Mouse (Mus musculus): ENCODE results near the gene Gm17359. TPM values are rescaled to one million over a fixed set of nuclear protein-coding genes. Genes with fewer than 3 reads are reported as not detected.
A peak's percentile ranks its signal among the peaks of the same experiment; 100 is the strongest.

Gene Gm17359
- total and polyA plus RNA-seq, 3 experiments = not detected

- Histone ChIP-seq H3K9me3 (replicated peaks) (no peaks in the 10 kb centered on the region), H3K4me3 (ENCODE audit: low read depth, low read length) (no peak overlapping the region), H3K4me1 (ENCODE audit: insufficient read depth, low read depth, low read length) (peaks cover 22% of the 10 kb centered on the region; the same call in 1 of the 2 replicates), H3K27me3 (ENCODE audit: insufficient read depth, low read length) (no peaks in the 10 kb centered on the region), H3K36me3 (replicated peaks) (peaks cover 93% of the 10 kb centered on the region)
- no peak for TF ChIP-seq GATA1 (IDR thresholded peaks at IDR 0.05; ENCODE audit: borderline replicate concordance, low read length)
- TF ChIP-seq POLR2AphosphoS5 (IDR thresholded peaks at IDR 0.05; ENCODE audit: insufficient replicate concordance, low read depth, low read length) = no peak
- TF ChIP-seq TAL1 (conservative IDR thresholded peaks at IDR 0.05; ENCODE audit: low read depth, low read length) = no peak
- TF ChIP-seq GATA2 (IDR thresholded peaks at IDR 0.05; ENCODE audit: borderline replicate concordance, low read depth, low read length) = no peak
- TF ChIP-seq CTCF (IDR thresholded peaks at IDR 0.05; ENCODE audit: low read depth, low read length) = no peak
- ATAC-seq (ENCODE audit: extremely low read depth, insufficient number of reproducible peaks, low FRiP score, poor library complexity, severe bottlenecking) (no peak), DNase-seq (ENCODE audit: low spot score) (no peak)
Observed at GRCm38 (mm10) chr3:79472362-79472761, 135.9 kb downstream of the Gm17359 start.

GRCm38 (mm10) chr3:79474911-79475310 is 138.4 kb downstream of the Gm17359 start:
- no peak for ATAC-seq (ENCODE audit: extremely low read depth, insufficient number of reproducible peaks, low FRiP score, poor library complexity, severe bottlenecking)
- no peak for DNase-seq (ENCODE audit: low spot score)
- Histone ChIP-seq H3K4me1 (ENCODE audit: insufficient read depth, low read depth, low read length) (peaks cover 38% of the 10 kb centered on the region), H3K9me3 (replicated peaks) (no peaks in the 10 kb centered on the region), H3K36me3 (replicated peaks) (peaks cover 90% of the 10 kb centered on the region), H3K4me3 (ENCODE audit: low read depth, low read length) (no peak overlapping the region), H3K27me3 (ENCODE audit: insufficient read depth, low read length) (no peaks in the 10 kb centered on the region)
- no peak for TF ChIP-seq GATA2 (IDR thresholded peaks at IDR 0.05; ENCODE audit: borderline replicate concordance, low read depth, low read length)
- TF ChIP-seq CTCF (IDR thresholded peaks at IDR 0.05; ENCODE audit: low read depth, low read length) = no peak
- TF ChIP-seq GATA1 (IDR thresholded peaks at IDR 0.05; ENCODE audit: borderline replicate concordance, low read length) = no peak
- no peak for TF ChIP-seq POLR2AphosphoS5 (IDR thresholded peaks at IDR 0.05; ENCODE audit: insufficient replicate concordance, low read depth, low read length)
- no peak for TF ChIP-seq TAL1 (conservative IDR thresholded peaks at IDR 0.05; ENCODE audit: low read depth, low read length)

DNA sequence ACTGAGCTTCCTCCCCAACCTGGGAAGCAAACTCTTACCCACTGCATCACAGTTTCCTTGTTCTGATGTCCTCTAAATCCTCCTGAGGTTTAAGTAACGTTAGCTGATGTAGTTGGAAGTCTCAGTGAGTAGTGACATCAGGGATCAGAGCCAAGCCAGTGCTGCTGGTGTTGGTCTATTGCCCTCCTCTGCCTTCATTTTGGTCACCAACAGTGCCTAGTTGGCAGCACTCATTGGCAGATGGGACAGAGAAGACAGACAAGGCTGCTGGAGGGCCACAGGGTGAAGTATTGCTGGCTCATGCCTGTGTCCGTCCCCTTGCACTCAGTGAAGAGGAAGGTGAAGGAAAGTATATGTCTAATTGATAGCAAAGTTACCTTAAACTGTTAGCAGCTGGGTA is 139.5 kb downstream of the Gm17359 start:
- Histone ChIP-seq H3K27me3 (ENCODE audit: insufficient read depth, low read length) (no peaks in the 10 kb centered on the region), H3K4me3 (ENCODE audit: low read depth, low read length) (no peak overlapping the region), H3K9me3 (replicated peaks) (no peaks in the 10 kb centered on the region), H3K36me3 (replicated peaks) (peaks cover 90% of the 10 kb centered on the region), H3K4me1 (ENCODE audit: insufficient read depth, low read depth, low read length) (peaks cover 44% of the 10 kb centered on the region)
- TF ChIP-seq TAL1 (conservative IDR thresholded peaks at IDR 0.05; ENCODE audit: low read depth, low read length) = no peak
- no peak for TF ChIP-seq GATA1 (IDR thresholded peaks at IDR 0.05; ENCODE audit: borderline replicate concordance, low read length)
- TF ChIP-seq CTCF (IDR thresholded peaks at IDR 0.05; ENCODE audit: low read depth, low read length) = no peak
- TF ChIP-seq GATA2 (IDR thresholded peaks at IDR 0.05; ENCODE audit: borderline replicate concordance, low read depth, low read length) = no peak
- TF ChIP-seq POLR2AphosphoS5 (IDR thresholded peaks at IDR 0.05; ENCODE audit: insufficient replicate concordance, low read depth, low read length) = no peak
- DNase-seq (ENCODE audit: low spot score) = no peak
- no peak for ATAC-seq (ENCODE audit: extremely low read depth, insufficient number of reproducible peaks, low FRiP score, poor library complexity, severe bottlenecking)

- peak; percentile 28 for DNase-seq (ENCODE audit: low spot score)
Observed at GRCm38 (mm10) chr3:79478400-79478799, 141.9 kb downstream of the Gm17359 start.

DNA sequence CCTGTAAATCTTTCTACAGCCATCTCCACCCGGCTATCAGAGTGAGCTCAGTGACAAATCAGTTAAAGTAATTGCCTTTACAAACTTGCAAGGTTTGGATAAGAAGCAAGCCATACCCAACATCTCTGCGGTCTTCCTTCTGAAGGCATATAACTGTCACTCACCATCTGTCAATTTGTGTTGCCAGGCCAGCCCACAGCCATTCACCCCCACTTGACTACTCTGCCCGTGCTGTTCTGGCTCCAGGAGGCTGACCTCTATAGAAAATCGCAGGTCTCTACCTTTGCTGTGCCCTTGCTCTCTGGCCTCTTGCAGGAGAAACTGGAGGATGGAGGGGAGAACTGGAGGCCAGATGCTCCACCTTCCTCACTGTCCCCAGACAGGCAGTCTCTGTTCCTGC is 142.4 kb downstream of the Gm17359 start:
- Histone ChIP-seq H3K4me3 (ENCODE audit: low read depth, low read length) (peak overlapping the region; percentile 58; the same call in 1 of the 2 replicates), H3K36me3 (replicated peaks) (peaks cover 86% of the 10 kb centered on the region), H3K4me1 (ENCODE audit: insufficient read depth, low read depth, low read length) (peaks cover 51% of the 10 kb centered on the region), H3K9me3 (replicated peaks) (no peaks in the 10 kb centered on the region), H3K27me3 (ENCODE audit: insufficient read depth, low read length) (no peaks in the 10 kb centered on the region)
- ATAC-seq (ENCODE audit: extremely low read depth, insufficient number of reproducible peaks, low FRiP score, poor library complexity, severe bottlenecking) (peak; percentile 54), DNase-seq (ENCODE audit: low spot score) (peak; percentile 48)
- no peak for TF ChIP-seq POLR2AphosphoS5 (IDR thresholded peaks at IDR 0.05; ENCODE audit: insufficient replicate concordance, low read depth, low read length)
- no peak for TF ChIP-seq CTCF (IDR thresholded peaks at IDR 0.05; ENCODE audit: low read depth, low read length)
- TF ChIP-seq GATA2 (IDR thresholded peaks at IDR 0.05; ENCODE audit: borderline replicate concordance, low read depth, low read length) = no peak
- no peak for TF ChIP-seq GATA1 (IDR thresholded peaks at IDR 0.05; ENCODE audit: borderline replicate concordance, low read length)
- TF ChIP-seq TAL1 (conservative IDR thresholded peaks at IDR 0.05; ENCODE audit: low read depth, low read length) = no peak

More at GRCm38 (mm10) chr3:79478400-79478799, 141.9 kb downstream of the Gm17359 start:
- TF ChIP-seq GATA1 (IDR thresholded peaks at IDR 0.05; ENCODE audit: borderline replicate concordance, low read length) (no peak), TAL1 (conservative IDR thresholded peaks at IDR 0.05; ENCODE audit: low read depth, low read length) (peak; percentile 61; the same call in 1 of the 2 replicates)
- H3K36me3 ChIP-seq (replicated peaks) = peaks cover 86% of the 10 kb centered on the region
- H3K9me3 ChIP-seq (replicated peaks) = no peaks in the 10 kb centered on the region
- peak; percentile 79 for ATAC-seq (ENCODE audit: extremely low read depth, insufficient number of reproducible peaks, low FRiP score, poor library complexity, severe bottlenecking)
- peaks cover 51% of the 10 kb centered on the region for H3K4me1 ChIP-seq (ENCODE audit: insufficient read depth, low read depth, low read length)
- no peak overlapping the region; the same call in 1 of the 2 replicates for H3K4me3 ChIP-seq (ENCODE audit: low read depth, low read length)
- no peaks in the 10 kb centered on the region for H3K27me3 ChIP-seq (ENCODE audit: insufficient read depth, low read length)

GRCm38 (mm10) chr3:79484286-79485063 is 148.0 kb downstream of the Gm17359 start:
- Histone ChIP-seq H3K4me1 (ENCODE audit: insufficient read depth, low read depth, low read length) (peaks cover 36% of the 10 kb centered on the region), H3K36me3 (replicated peaks) (peaks cover 94% of the 10 kb centered on the region), H3K4me3 (ENCODE audit: low read depth, low read length) (no peak overlapping the region), H3K27me3 (ENCODE audit: insufficient read depth, low read length) (no peaks in the 10 kb centered on the region), H3K9me3 (replicated peaks) (no peaks in the 10 kb centered on the region)
- DNase-seq (ENCODE audit: low spot score) (no peak), ATAC-seq (ENCODE audit: extremely low read depth, insufficient number of reproducible peaks, low FRiP score, poor library complexity, severe bottlenecking) (no peak)
- no peak for TF ChIP-seq CTCF (IDR thresholded peaks at IDR 0.05; ENCODE audit: low read depth, low read length)
- no peak for TF ChIP-seq TAL1 (conservative IDR thresholded peaks at IDR 0.05; ENCODE audit: low read depth, low read length)
- TF ChIP-seq GATA2 (IDR thresholded peaks at IDR 0.05; ENCODE audit: borderline replicate concordance, low read depth, low read length) = no peak
- no peak for TF ChIP-seq GATA1 (IDR thresholded peaks at IDR 0.05; ENCODE audit: borderline replicate concordance, low read length)
- no peak for TF ChIP-seq POLR2AphosphoS5 (IDR thresholded peaks at IDR 0.05; ENCODE audit: insufficient replicate concordance, low read depth, low read length)
